Mouse (Mus musculus) liver, adult 2 months (tissue): ENCODE measurements around the gene Prkcb.
A peak's percentile ranks its signal among the peaks of the same experiment; 100 is the strongest.

Experiments used
- CTCF ChIP-seq: fragments of 200-500 bp; IDR thresholded peaks from 2 replicates; pipeline ENCODE4 v1.5.1; 2011; ENCODE audit warnings: low read depth, low read length, control low read depth
- POLR2A ChIP-seq: fragments of 200-500 bp; IDR thresholded peaks from 2 replicates; pipeline ENCODE4 v1.6.1; 2011; ENCODE audit warnings: low read length, control low read depth; ENCODE audit not compliant: insufficient read depth; ENCODE audit errors: extremely low read depth

DNA sequence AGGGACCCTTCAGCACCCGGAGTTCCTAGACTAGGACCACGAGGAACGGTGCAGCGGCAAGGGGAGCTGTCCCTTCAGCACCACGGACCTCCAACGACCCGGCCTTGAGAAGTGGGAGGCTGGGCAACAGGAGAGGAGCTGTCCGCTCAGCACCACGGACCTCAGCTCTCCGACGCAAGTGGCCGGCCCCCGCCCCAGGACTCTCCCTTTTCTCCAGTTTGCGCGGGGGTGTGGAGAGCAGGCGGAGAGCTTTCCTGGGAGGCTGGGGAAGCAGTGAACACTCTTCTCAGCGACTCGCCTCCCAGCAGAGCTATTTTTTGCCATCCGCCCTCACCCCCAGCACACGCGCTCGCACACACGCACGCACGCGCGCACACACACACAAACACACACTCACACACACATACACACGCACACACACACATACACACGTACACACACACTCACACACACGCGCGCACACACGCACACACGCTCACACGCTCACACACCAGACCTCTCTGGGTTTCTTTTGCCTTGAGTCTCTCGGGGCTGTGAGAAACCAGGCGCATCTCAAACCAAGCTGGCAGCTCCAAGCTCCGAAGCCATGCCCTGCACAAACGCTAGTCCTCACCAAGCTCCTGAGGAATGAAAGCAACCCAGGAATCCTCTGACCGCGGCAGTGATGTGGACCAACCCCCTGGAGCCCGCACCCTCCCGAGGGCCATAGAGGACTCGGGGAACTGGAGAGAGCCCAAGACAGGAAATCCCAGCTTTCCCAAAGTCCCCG lies 382.5 kb downstream of the Prkcb start:
- TF ChIP-seq POLR2A (no peak), CTCF (0 out of 2 replicates have a peak, but pooled peaks have one; percentile 22)
